Mouse (Mus musculus): Measurements from ENCODE around the gene Grin2b.

- TF ChIP-seq CTCF (IDR thresholded peaks at IDR 0.05; ENCODE audit: low read depth) (no peak), EP300 (optimal IDR thresholded peaks at IDR 0.05) (no peak)
Observed at GRCm38 (mm10) chr6:136150064-136150463, 23.2 kb downstream of the Grin2b start.

Data from stomach, postnatal 0 days (tissue).